Mouse (Mus musculus) MEL (cell line): ENCODE measurements around the gene Tdrd3. TPM values are rescaled to one million over a fixed set of nuclear protein-coding genes. Genes with fewer than 3 reads are reported as not detected.

ENCODE experiments used
- DNase-seq: peaks from one replicate; pipeline ENCODE4 v3.0.0; 2011; ENCODE audit warnings: low read depth, low spot score
- H3K27ac ChIP-seq: 2 replicates; pipeline ENCODE4 v1.5.1; 2012; ENCODE audit warnings: low read depth, mild to moderate bottlenecking, control low read depth, low read length, moderate library complexity; ENCODE audit not compliant: control insufficient read depth
- H3K27me3 ChIP-seq, 2 experiments: fragments of 150-350 bp in 1 of 2; sonication (generic) in 1 of 2; 2 replicates each; pipeline ENCODE4 v1.6.1; 2012; ENCODE audit warnings: low read length in 2 of 2, mild to moderate bottlenecking in 2 of 2, improper control_type of control experiment in 1 of 2, moderate library complexity in 1 of 2; ENCODE audit not compliant: insufficient read depth in 2 of 2, control insufficient read depth in 1 of 2
- H3K36me3 ChIP-seq, 2 experiments: 2 replicates each; pipeline ENCODE4 v1.6.1; 2012 to 2014; ENCODE audit warnings: low read length in 2 of 2, improper control_type of control experiment in 1 of 2, inconsistent platforms in 1 of 2, mild to moderate bottlenecking in 1 of 2; ENCODE audit not compliant: insufficient read depth in 2 of 2, control insufficient read depth in 1 of 2
- H3K4me1 ChIP-seq, 2 experiments: fragments of 150-350 bp in 1 of 2; sonication (generic) in 1 of 2; 2 replicates each; pipeline ENCODE4 v1.6.1; 2012; ENCODE audit warnings: low read length in 2 of 2, improper control_type of control experiment in 1 of 2, mild to moderate bottlenecking in 1 of 2; ENCODE audit not compliant: insufficient read depth in 2 of 2, control insufficient read depth in 1 of 2
- H3K4me3 ChIP-seq, 2 experiments: fragments of 150-350 bp in 1 of 2; sonication (generic) in 1 of 2; 2 replicates each; pipeline ENCODE4 v1.5.1; 2012; ENCODE audit warnings: low read depth in 2 of 2, low read length in 2 of 2, mild to moderate bottlenecking in 2 of 2, moderate library complexity in 2 of 2, control low read depth in 1 of 2, improper control_type of control experiment in 1 of 2; ENCODE audit not compliant: control insufficient read depth in 1 of 2, insufficient read depth in 1 of 2
- H3K79me2 ChIP-seq: 2 replicates; pipeline ENCODE4 v1.6.1; 2012; ENCODE audit warnings: mild to moderate bottlenecking, low read length, moderate library complexity; ENCODE audit not compliant: control insufficient read depth, poor library complexity, insufficient read depth
- H3K9ac ChIP-seq: 2 replicates; pipeline ENCODE4 v1.6.1; 2012; ENCODE audit warnings: low read depth, mild to moderate bottlenecking, control low read depth, low read length, moderate library complexity; ENCODE audit not compliant: control insufficient read depth, poor library complexity, severe bottlenecking
- H3K9me3 ChIP-seq: fragments of 150-350 bp; sonication (generic); replicated peaks from 2 replicates; pipeline ENCODE4 v1.6.1; 2012; ENCODE audit warnings: mild to moderate bottlenecking, low read length, improper control_type of control experiment, moderate library complexity; ENCODE audit not compliant: insufficient read depth
- BHLHE40 ChIP-seq: IDR thresholded peaks from 2 replicates; pipeline ENCODE4 v1.6.1; 2012; ENCODE audit warnings: low read depth, mild to moderate bottlenecking, inconsistent platforms, low read length, improper control_type of control experiment, borderline replicate concordance
- CHD1 ChIP-seq: IDR thresholded peaks from 2 replicates; pipeline ENCODE4 v1.6.1; 2012; ENCODE audit warnings: low read depth, mild to moderate bottlenecking, inconsistent platforms, low read length, improper control_type of control experiment
- CTCF ChIP-seq, 3 experiments: IDR thresholded peaks in 2 of 3; conservative IDR thresholded peaks in 1 of 3; 2 replicates each; pipeline ENCODE4 v1.5.1; 2011 to 2012; ENCODE audit warnings: low read length in 3 of 3, low read depth in 2 of 3, mild to moderate bottlenecking in 2 of 3, improper control_type of control experiment in 1 of 3, inconsistent platforms in 1 of 3, mixed read lengths in 1 of 3, moderate library complexity in 1 of 3; ENCODE audit not compliant: control insufficient read depth in 1 of 3, insufficient read depth in 1 of 3, poor library complexity in 1 of 3, severe bottlenecking in 1 of 3
- EP300 ChIP-seq, 2 experiments: IDR thresholded peaks; 2 replicates each; pipeline ENCODE4 v1.6.1; 2011; ENCODE audit warnings: improper control_type of control experiment in 2 of 2, low read length in 2 of 2, low read depth in 1 of 2, mild to moderate bottlenecking in 1 of 2
- GABPA ChIP-seq: IDR thresholded peaks from 2 replicates; pipeline ENCODE4 v1.6.1; 2012; ENCODE audit warnings: low read depth, mild to moderate bottlenecking, inconsistent platforms, low read length, improper control_type of control experiment, moderate library complexity
- GATA1 ChIP-seq: IDR thresholded peaks from 2 replicates; pipeline ENCODE4 v1.6.1; 2011; ENCODE audit warnings: low read depth, low read length, improper control_type of control experiment
- HCFC1 ChIP-seq: IDR thresholded peaks from 2 replicates; pipeline ENCODE4 v1.6.1; 2012; ENCODE audit warnings: low read depth, mild to moderate bottlenecking, inconsistent platforms, low read length, improper control_type of control experiment, moderate library complexity
- KAT2A ChIP-seq: conservative IDR thresholded peaks from 2 replicates; pipeline ENCODE4 v1.6.1; 2012; ENCODE audit warnings: low read depth, low read length, improper control_type of control experiment, inconsistent platforms
- MAFK ChIP-seq: IDR thresholded peaks from 2 replicates; pipeline ENCODE4 v1.6.1; 2011; ENCODE audit warnings: low read depth, mild to moderate bottlenecking, low read length, improper control_type of control experiment, borderline replicate concordance
- MAX ChIP-seq: IDR thresholded peaks from 2 replicates; pipeline ENCODE4 v1.6.1; 2011; ENCODE audit warnings: low read length, improper control_type of control experiment
- MEF2A ChIP-seq: IDR thresholded peaks from 2 replicates; pipeline ENCODE4 v1.6.1; 2014; ENCODE audit warnings: low read depth, mild to moderate bottlenecking, inconsistent platforms, low read length, improper control_type of control experiment; ENCODE audit not compliant: poor library complexity, insufficient replicate concordance, severe bottlenecking; ENCODE audit errors: extremely low read depth
- MYB ChIP-seq: IDR thresholded peaks from 2 replicates; pipeline ENCODE4 v1.6.1; 2011; ENCODE audit warnings: mild to moderate bottlenecking, low read depth, low read length, improper control_type of control experiment
- MYC ChIP-seq: IDR thresholded peaks from 2 replicates; pipeline ENCODE4 v1.6.1; 2011; ENCODE audit warnings: low read depth, mild to moderate bottlenecking, low read length, improper control_type of control experiment, moderate library complexity
- POLR2AphosphoS5 ChIP-seq: IDR thresholded peaks from 2 replicates; pipeline ENCODE4 v1.6.1; 2012; ENCODE audit warnings: low read depth, borderline replicate concordance, mild to moderate bottlenecking, inconsistent platforms, low read length, moderate library complexity, mixed read lengths
- SIN3A ChIP-seq: IDR thresholded peaks from 2 replicates; pipeline ENCODE4 v1.6.1; 2012; ENCODE audit warnings: low read length, improper control_type of control experiment, inconsistent platforms
- TAL1 ChIP-seq: IDR thresholded peaks from 2 replicates; pipeline ENCODE4 v1.6.1; 2012; ENCODE audit warnings: mild to moderate bottlenecking, inconsistent platforms, low read length, moderate library complexity, mixed read lengths
- UBTF ChIP-seq: IDR thresholded peaks from 2 replicates; pipeline ENCODE4 v1.6.1; 2012; ENCODE audit warnings: low read depth, mild to moderate bottlenecking, inconsistent platforms, low read length, improper control_type of control experiment, moderate library complexity, borderline replicate concordance; ENCODE audit not compliant: insufficient read depth
- USF1 ChIP-seq: IDR thresholded peaks from 2 replicates; pipeline ENCODE4 v1.6.1; 2014; ENCODE audit warnings: low read depth, mild to moderate bottlenecking, inconsistent platforms, low read length, improper control_type of control experiment, moderate library complexity
- ZKSCAN1 ChIP-seq: IDR thresholded peaks from 2 replicates; pipeline ENCODE4 v1.6.1; 2012; ENCODE audit warnings: low read depth, mild to moderate bottlenecking, inconsistent platforms, low read length, improper control_type of control experiment, moderate library complexity
- ZMIZ1 ChIP-seq: IDR thresholded peaks from 2 replicates; pipeline ENCODE4 v1.6.1; 2012; ENCODE audit warnings: low read depth, mild to moderate bottlenecking, inconsistent platforms, low read length, improper control_type of control experiment, moderate library complexity
- polyA plus RNA-seq, 2 experiments: library from polyadenylated mRNA; stranded (reverse) in 1 of 2; unstranded in 1 of 2; fragments of >175 nt in 1 of 2; fragments of >200 nt in 1 of 2; gene quantifications; 2 replicates each; pipeline versions ENCODE4 v1.2.1 to v1.2.4; 2012; ENCODE audit warnings: low replicate concordance in 2 of 2, low read depth in 1 of 2; ENCODE audit not compliant: insufficient read length in 2 of 2, insufficient read depth in 1 of 2, missing spikeins in 1 of 2
- total RNA-seq: library from RNA; depleted of rRNA; stranded (reverse); fragments of 300-350 nt; gene quantifications from 2 replicates; pipeline ENCODE4 v1.2.3, GENCODE M21; 2012

Gene Tdrd3
- total and polyA plus RNA-seq, 3 experiments = 22.5 to 22.6 TPM; not detected in 1

- TF ChIP-seq EP300 (IDR thresholded peaks at IDR 0.05; ENCODE audit: low read depth in 1 of 2, low read length in 2 of 2) (no peak), ZMIZ1 (no peak), ZKSCAN1 (no peak), KAT2A (no peak), MAX (no peak), CTCF (IDR thresholded peaks at IDR 0.05 in 2 of 3, conservative IDR thresholded peaks at IDR 0.05 in 1 of 3; ENCODE audit: control insufficient read depth in 1 of 3, insufficient read depth in 1 of 3, low read depth in 2 of 3, low read length in 3 of 3, poor library complexity in 1 of 3, severe bottlenecking in 1 of 3) (no peak), MYB (no peak), BHLHE40 (no peak)
- no peak overlapping the region for H3K4me3 ChIP-seq
- H3K9me3 ChIP-seq = no peaks in the 10 kb centered on the region
- H3K27me3 ChIP-seq = no peaks in the 10 kb centered on the region
- no peak overlapping the region for H3K27ac ChIP-seq
- DNase-seq = no peak
- H3K79me2 ChIP-seq = peaks cover 41% of the 10 kb centered on the region
- H3K36me3 ChIP-seq = peaks cover 2 to 5% of the 10 kb centered on the region in 2 experiments; a peak in 2 of 4 replicates
- H3K4me1 ChIP-seq = peaks cover 1 to 4% of the 10 kb centered on the region in 2 experiments; a peak in 2 of 4 replicates
- no peak overlapping the region for H3K9ac ChIP-seq
Measured at GRCm38 (mm10) chr14:87433390-87433915, 17.0 kb downstream of the Tdrd3 start.

- peaks cover 2 to 11% of the 10 kb centered on the region in 2 experiments; a peak in 3 of 4 replicates for H3K4me1 ChIP-seq
- no peak for DNase-seq
- no peak overlapping the region for H3K9ac ChIP-seq
- no peak for TF ChIP-seq MYC
- TF ChIP-seq KAT2A = no peak
- no peak for TF ChIP-seq MEF2A
- no peak for TF ChIP-seq UBTF
- TF ChIP-seq CHD1 = no peak
- TF ChIP-seq MAFK = no peak
- no peak for TF ChIP-seq GATA1
- no peak for TF ChIP-seq MYB
- no peak for TF ChIP-seq USF1
- no peak for TF ChIP-seq GABPA
- no peak for TF ChIP-seq BHLHE40
- no peak for TF ChIP-seq EP300 (IDR thresholded peaks at IDR 0.05; ENCODE audit: low read depth in 1 of 2, low read length in 2 of 2)
- no peak for TF ChIP-seq POLR2AphosphoS5
- no peak for TF ChIP-seq CTCF (IDR thresholded peaks at IDR 0.05 in 2 of 3, conservative IDR thresholded peaks at IDR 0.05 in 1 of 3; ENCODE audit: control insufficient read depth in 1 of 3, insufficient read depth in 1 of 3, low read depth in 2 of 3, low read length in 3 of 3, poor library complexity in 1 of 3, severe bottlenecking in 1 of 3)
- no peak for TF ChIP-seq SIN3A
- TF ChIP-seq HCFC1 = no peak
- no peak for TF ChIP-seq TAL1
- no peaks in the 10 kb centered on the region for H3K27me3 ChIP-seq
- H3K79me2 ChIP-seq = peaks cover 44% of the 10 kb centered on the region
- no peak overlapping the region for H3K4me3 ChIP-seq
- no peaks in the 10 kb centered on the region for H3K9me3 ChIP-seq
- H3K27ac ChIP-seq = no peak overlapping the region
- H3K36me3 ChIP-seq = peaks cover 0 to 13% of the 10 kb centered on the region in 2 experiments; a peak in 3 of 4 replicates
Measured at GRCm38 (mm10) chr14:87435382-87435781, 18.9 kb downstream of the Tdrd3 start.
